Mouse (Mus musculus): ENCODE data around the gene Xpnpep1. TPM values are rescaled to one million over a fixed set of nuclear protein-coding genes. Genes with fewer than 3 reads are reported as not detected.

Xpnpep1 gene
- total and polyA plus RNA-seq, 3 experiments = 82.8 to 99.6 (median 96.0) TPM

DNA sequence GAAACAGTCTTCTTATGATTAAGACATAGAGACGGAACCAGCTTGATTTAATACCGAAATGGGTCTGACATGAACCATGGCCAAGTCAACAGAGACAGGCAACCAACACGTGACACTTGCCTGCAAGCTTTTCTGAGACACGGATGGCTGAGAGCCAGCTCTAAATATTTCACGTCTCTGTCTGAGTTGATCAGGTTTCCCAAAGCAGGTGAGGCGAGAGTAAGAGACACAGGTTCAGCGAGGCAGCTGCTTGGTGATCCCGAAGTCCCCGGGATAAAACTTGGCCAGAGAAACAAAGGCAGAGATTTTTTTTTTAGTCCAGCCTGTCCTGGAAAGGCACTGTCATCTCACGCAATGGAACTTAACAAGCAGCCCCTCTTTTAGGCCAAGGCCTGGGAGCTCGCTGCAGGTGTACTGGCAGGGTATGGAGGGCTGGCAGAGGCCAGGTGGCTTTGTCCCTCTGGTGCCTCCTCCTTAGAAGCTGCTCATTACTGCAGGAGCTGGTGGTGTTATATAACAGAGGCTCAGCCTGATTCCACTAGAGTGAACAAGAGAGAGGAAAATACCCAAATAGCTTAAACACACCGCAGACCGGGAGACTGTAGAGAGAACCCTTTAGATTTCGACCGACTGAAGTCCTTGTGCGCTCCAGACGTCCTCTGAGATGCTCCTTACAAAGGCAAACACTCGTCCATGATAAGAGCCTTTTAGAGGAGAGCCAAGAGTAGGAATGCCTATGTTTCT lies 36.4 kb upstream of the Xpnpep1 start:
- H3K4me2 ChIP-seq (ENCODE audit: insufficient read depth, low read depth, poor library complexity, severe bottlenecking) = no peak overlapping the region
- in situ Hi-C loops (cut with MboI; ENCODE audit: low pct_ligation_motif_present, low pct_unique_long_range_greater_than_20kb, low sequenced_read_pairs) = no loop called here
- H3K4me1 ChIP-seq (ENCODE audit: control insufficient read depth in 1 of 2, insufficient read depth in 2 of 2) = peaks cover 0 to 11% of the 10 kb centered on the region in 2 experiments; a peak in 2 of 4 replicates
- H3K27ac ChIP-seq (ENCODE audit: insufficient read depth, low read depth) = no peak overlapping the region
- no peak for TF ChIP-seq JUN (IDR thresholded peaks at IDR 0.05; ENCODE audit: insufficient read depth, low read depth, low read length)
- no peak for TF ChIP-seq POLR2A (IDR thresholded peaks at IDR 0.05; ENCODE audit: low read depth, low read length)
- no peak for TF ChIP-seq TBP (conservative IDR thresholded peaks at IDR 0.05; ENCODE audit: low read depth, low read length)
- TF ChIP-seq NELFE (IDR thresholded peaks at IDR 0.05; ENCODE audit: low read depth, low read length) = no peak
- no peak for TF ChIP-seq MXI1 (IDR thresholded peaks at IDR 0.05; ENCODE audit: low read depth, low read length)
- no peak for TF ChIP-seq KAT2A (IDR thresholded peaks at IDR 0.05; ENCODE audit: insufficient replicate concordance, low read length)
- TF ChIP-seq USF1 (IDR thresholded peaks at IDR 0.05; ENCODE audit: low read depth, low read length) = no peak
- no peak for TF ChIP-seq E2F4 (IDR thresholded peaks at IDR 0.05; ENCODE audit: insufficient replicate concordance, low read depth, low read length)
- no peaks in the 10 kb centered on the region for H3K27me3 ChIP-seq (replicated peaks)
- dilution Hi-C loops (cut with MboI; ENCODE audit: extremely low pct_ligation_motif_present, extremely low pct_unique_long_range_greater_than_20kb, low sequenced_read_pairs) = no loop called here
- H3K4me3 ChIP-seq (replicated peaks in 1 of 3; ENCODE audit: low read depth in 2 of 3, low read length in 2 of 3, poor library complexity in 1 of 3) = no peak overlapping the region
- no peak for DNase-seq (ENCODE audit: extremely low read depth)
- H3K9ac ChIP-seq (ENCODE audit: insufficient read depth, low read depth) = no peak overlapping the region
- no peaks in the 10 kb centered on the region for H3K9me3 ChIP-seq (replicated peaks; ENCODE audit: low read length)
- no peaks in the 10 kb centered on the region for H3K79me2 ChIP-seq (replicated peaks; ENCODE audit: control insufficient read depth, extremely low read depth, insufficient read depth, poor library complexity, severe bottlenecking)
- no peaks in the 10 kb centered on the region for H3K36me3 ChIP-seq (replicated peaks in 1 of 2; ENCODE audit: control insufficient read depth in 1 of 2, insufficient read depth in 1 of 2, low read length in 1 of 2)

DNA sequence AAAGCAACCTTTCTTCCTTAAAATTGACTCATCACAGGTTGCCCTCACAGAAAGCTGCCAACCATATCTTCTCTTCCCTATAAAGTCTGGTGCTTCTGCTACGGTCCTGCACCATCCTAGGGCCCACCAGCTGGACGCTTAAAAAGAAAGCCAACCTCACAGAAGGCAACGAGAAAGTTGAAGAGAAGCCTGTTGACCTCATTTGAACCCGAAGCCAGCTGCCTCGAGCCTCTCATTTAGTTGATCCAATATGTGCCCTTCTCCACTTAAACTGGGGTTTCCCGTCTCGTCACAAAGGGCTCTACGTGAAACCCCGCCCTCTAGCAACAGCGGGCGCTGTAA lies 35.9 kb upstream of the Xpnpep1 start:
- no peaks in the 10 kb centered on the region for H3K36me3 ChIP-seq (replicated peaks in 1 of 2; ENCODE audit: control insufficient read depth in 1 of 2, insufficient read depth in 1 of 2, low read length in 1 of 2)
- in situ Hi-C loops (cut with MboI; ENCODE audit: low pct_ligation_motif_present, low pct_unique_long_range_greater_than_20kb, low sequenced_read_pairs) (no loop called here), dilution Hi-C loops (cut with MboI; ENCODE audit: extremely low pct_ligation_motif_present, extremely low pct_unique_long_range_greater_than_20kb, low sequenced_read_pairs) (no loop called here)
- no peak overlapping the region for H3K4me3 ChIP-seq (replicated peaks in 1 of 3; ENCODE audit: low read depth in 2 of 3, low read length in 2 of 3, poor library complexity in 1 of 3)
- TF ChIP-seq ELF1 (IDR thresholded peaks at IDR 0.05; ENCODE audit: low read depth, low read length) (no peak), NRF1 (IDR thresholded peaks at IDR 0.05; ENCODE audit: low read depth, low read length) (no peak), KAT2A (IDR thresholded peaks at IDR 0.05; ENCODE audit: insufficient replicate concordance, low read length) (no peak), MEF2A (IDR thresholded peaks at IDR 0.05; ENCODE audit: borderline replicate concordance, low read depth, low read length) (no peak), POLR2A (IDR thresholded peaks at IDR 0.05; ENCODE audit: low read depth, low read length) (no peak), MYC (IDR thresholded peaks at IDR 0.05; ENCODE audit: low read depth, low read length) (no peak), E2F4 (IDR thresholded peaks at IDR 0.05; ENCODE audit: insufficient replicate concordance, low read depth, low read length) (no peak), IRF4 (IDR thresholded peaks at IDR 0.05; ENCODE audit: low read depth, low read length) (no peak), MAZ (IDR thresholded peaks at IDR 0.05; ENCODE audit: low read depth, low read length) (no peak), TBP (conservative IDR thresholded peaks at IDR 0.05; ENCODE audit: low read depth, low read length) (no peak), USF1 (IDR thresholded peaks at IDR 0.05; ENCODE audit: low read depth, low read length) (no peak), ZMIZ1 (IDR thresholded peaks at IDR 0.05; ENCODE audit: low read depth, low read length) (no peak)
- H3K9ac ChIP-seq (ENCODE audit: insufficient read depth, low read depth) = no peak overlapping the region
- H3K4me1 ChIP-seq (ENCODE audit: control insufficient read depth in 1 of 2, insufficient read depth in 2 of 2) = peaks cover 0 to 11% of the 10 kb centered on the region in 2 experiments; a peak in 2 of 4 replicates
- H3K4me2 ChIP-seq (ENCODE audit: insufficient read depth, low read depth, poor library complexity, severe bottlenecking) = no peak overlapping the region
- H3K9me3 ChIP-seq (replicated peaks; ENCODE audit: low read length) = no peaks in the 10 kb centered on the region
- no peak for DNase-seq (ENCODE audit: extremely low read depth)
- no peaks in the 10 kb centered on the region for H3K27me3 ChIP-seq (replicated peaks)
- no peaks in the 10 kb centered on the region for H3K79me2 ChIP-seq (replicated peaks; ENCODE audit: control insufficient read depth, extremely low read depth, insufficient read depth, poor library complexity, severe bottlenecking)
- H3K27ac ChIP-seq (ENCODE audit: insufficient read depth, low read depth) = no peak overlapping the region
